Mouse (Mus musculus) c-Kit-negative CD71-positive TER-119-positive erythroid progenitor cells, embryonic 14.5 days (primary cell): ENCODE measurements around the gene Agap1.

Experiments
- DNase-seq: peaks from one replicate; pipeline ENCODE4 v3.0.0-alpha.2; 2013; ENCODE audit warnings: low read depth, low spot score

The Agap1 gene

GRCm38 (mm10) chr1:89542464-89542863 is 87.9 kb downstream of the Agap1 start:
- DNase-seq = no peak

- no peak for DNase-seq
These were observed 88.7 kb downstream of the Agap1 start for GRCm38 (mm10) chr1:89543312-89543711.

GRCm38 (mm10) chr1:89544094-89544493 is 89.5 kb downstream of the Agap1 start:
- DNase-seq = no peak

- DNase-seq = no peak
These were observed 90.5 kb downstream of the Agap1 start for GRCm38 (mm10) chr1:89545099-89545498.

- no peak for DNase-seq
These were observed 93.2 kb downstream of the Agap1 start for GRCm38 (mm10) chr1:89547525-89548504.

- DNase-seq = no peak
These were observed 95.7 kb downstream of the Agap1 start for GRCm38 (mm10) chr1:89550061-89550869.

GRCm38 (mm10) chr1:89552470-89552869 is 97.9 kb downstream of the Agap1 start:
- DNase-seq = no peak

- DNase-seq = no peak
These were observed 99.2 kb downstream of the Agap1 start for GRCm38 (mm10) chr1:89553791-89554190.

- DNase-seq = no peak
These were observed 100.6 kb downstream of the Agap1 start for GRCm38 (mm10) chr1:89554969-89555856.

GRCm38 (mm10) chr1:89556006-89556405 is 101.4 kb downstream of the Agap1 start:
- no peak for DNase-seq

GRCm38 (mm10) chr1:89557401-89557800 is 102.8 kb downstream of the Agap1 start:
- DNase-seq = no peak

GRCm38 (mm10) chr1:89558080-89558479 is 103.5 kb downstream of the Agap1 start:
- DNase-seq = no peak

GRCm38 (mm10) chr1:89563399-89563798 is 108.8 kb downstream of the Agap1 start:
- DNase-seq = no peak

- no peak for DNase-seq
These were observed 112.2 kb downstream of the Agap1 start for GRCm38 (mm10) chr1:89566578-89567488.

- DNase-seq = no peak
These were observed 114.2 kb downstream of the Agap1 start for GRCm38 (mm10) chr1:89568546-89569405.

- DNase-seq = no peak
These were observed 116.1 kb downstream of the Agap1 start for GRCm38 (mm10) chr1:89570522-89571299.

- no peak for DNase-seq
These were observed 118.9 kb downstream of the Agap1 start for GRCm38 (mm10) chr1:89573486-89573885.
